Mouse (Mus musculus): ENCODE data around the gene Prtn3.

Prtn3 gene

GRCm38 (mm10) chr10:79927324-79928029 is 53.2 kb downstream of the Prtn3 start:
- DNase-seq (ENCODE audit: low read depth, low spot score): peak; percentile 49

- peak; percentile 40 for DNase-seq (ENCODE audit: low read depth, low spot score)
These were observed 53.9 kb downstream of the Prtn3 start for GRCm38 (mm10) chr10:79928030-79928694.

DNA sequence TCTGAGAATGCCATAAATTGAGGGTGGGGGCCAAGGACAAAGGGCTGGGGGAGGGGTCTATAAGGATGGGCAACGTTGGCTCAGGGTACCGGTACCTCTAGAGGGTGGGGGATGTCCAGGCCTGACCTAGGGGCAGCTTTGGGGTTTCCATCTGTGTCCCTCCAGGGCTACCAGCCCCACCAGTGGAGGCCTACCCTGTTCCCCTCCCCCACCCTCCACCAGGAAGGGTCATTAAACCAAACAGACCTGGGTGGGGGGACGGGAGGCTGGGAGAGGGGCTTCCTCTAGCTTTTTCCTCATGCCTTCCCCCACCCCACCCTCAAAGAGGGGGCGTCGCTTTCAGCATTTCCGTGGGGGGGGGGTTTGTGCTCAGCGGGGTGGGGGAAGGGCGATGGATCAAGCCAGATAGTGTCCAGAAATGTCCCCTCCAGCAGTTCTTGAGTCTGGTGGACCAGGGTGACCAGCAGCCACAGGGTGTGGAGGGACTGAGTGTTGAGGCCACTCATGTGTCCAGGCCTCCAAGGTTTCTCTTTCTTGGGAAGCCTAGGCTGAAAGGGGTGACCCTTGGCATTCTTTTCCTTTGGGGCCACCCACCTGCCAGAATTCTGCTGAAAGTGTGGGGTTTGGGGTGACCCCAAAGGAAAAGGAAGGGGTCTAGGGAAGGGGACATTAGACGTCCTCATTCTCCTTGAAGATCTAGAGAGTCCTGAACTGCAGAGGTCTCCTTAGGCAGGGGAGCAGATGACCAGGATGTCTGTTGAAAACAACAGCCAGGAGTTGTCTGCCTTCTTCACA is 54.8 kb downstream of the Prtn3 start:
- DNase-seq (ENCODE audit: low read depth, low spot score): no peak

- no peak for DNase-seq (ENCODE audit: low read depth, low spot score)
These were observed 55.9 kb downstream of the Prtn3 start for GRCm38 (mm10) chr10:79929967-79930825.

DNA sequence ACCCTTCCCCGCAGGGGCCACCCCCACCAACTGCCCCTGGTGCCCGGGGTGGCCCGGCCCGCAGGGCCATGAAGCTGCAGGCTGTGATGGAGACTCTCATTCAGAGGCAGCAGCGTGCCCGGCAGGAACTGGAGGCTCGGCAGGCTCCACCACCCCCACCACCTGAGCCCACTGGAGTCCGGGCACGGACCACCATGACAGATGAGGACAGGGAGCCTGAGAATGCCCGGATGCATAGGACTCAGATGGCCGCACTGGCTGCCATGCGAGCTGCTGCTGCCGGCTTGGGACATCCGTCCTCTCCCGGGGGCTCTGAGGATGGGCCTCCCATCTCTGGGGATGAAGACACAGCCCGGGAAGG is 56.5 kb downstream of the Prtn3 start:
- no peak for DNase-seq (ENCODE audit: low read depth, low spot score)

GRCm38 (mm10) chr10:79931797-79932196 is 57.5 kb downstream of the Prtn3 start:
- DNase-seq (ENCODE audit: low read depth, low spot score): no peak

- DNase-seq (ENCODE audit: low read depth, low spot score): peak; percentile 83
These were observed 58.5 kb downstream of the Prtn3 start for GRCm38 (mm10) chr10:79932736-79933135.
